Mouse (Mus musculus) neural tube, embryonic 12.5 days (tissue): ENCODE measurements around the gene 4930595D18Rik. TPM values are rescaled to one million over a fixed set of nuclear protein-coding genes. Genes with fewer than 3 reads are reported as not detected.

Source experiments
- ATAC-seq: fragments of 200-750 bp; cut with Nextera tagmentation; 2 replicates; pipeline ENCODE4 v1.8.0; 2017; ENCODE audit warnings: low read depth, mild to moderate bottlenecking, moderate TSS enrichment, moderate library complexity; ENCODE audit not compliant: low FRiP score
- H3K27ac ChIP-seq: fragments of 300-500 bp; sonication (generic); 2 replicates; pipeline ENCODE4 v1.5.1; 2016
- H3K27me3 ChIP-seq: fragments of 300-500 bp; sonication (generic); replicated peaks from 2 replicates; pipeline ENCODE4 v1.6.1; 2016; ENCODE audit warnings: mild to moderate bottlenecking
- H3K36me3 ChIP-seq: fragments of 300-500 bp; sonication (generic); 2 replicates; pipeline ENCODE4 v1.6.1; 2016; ENCODE audit warnings: mild to moderate bottlenecking
- H3K4me1 ChIP-seq: fragments of 300-500 bp; sonication (generic); 2 replicates; pipeline ENCODE4 v1.6.1; 2016
- H3K4me2 ChIP-seq: fragments of 300-500 bp; sonication (generic); replicated peaks from 2 replicates; pipeline ENCODE4 v1.6.1; 2016; ENCODE audit warnings: mild to moderate bottlenecking
- H3K4me3 ChIP-seq: fragments of 300-500 bp; sonication (generic); 2 replicates; pipeline ENCODE4 v1.5.1; 2016
- H3K9ac ChIP-seq: fragments of 300-500 bp; sonication (generic); 2 replicates; pipeline ENCODE4 v1.6.1; 2016; ENCODE audit warnings: mild to moderate bottlenecking
- H3K9me3 ChIP-seq: fragments of 300-500 bp; sonication (generic); 2 replicates; pipeline ENCODE4 v1.6.1; 2016; ENCODE audit warnings: mild to moderate bottlenecking
- WGBS: fragments of 180-500 bp; shearing (Covaris S2); methylation state at CpG from one replicate; pipeline ENCODE4 v1.1.7; 2016; 5-methylcytosine and 5-hydroxymethylcytosine counted together
- polyA plus RNA-seq: library from polyadenylated mRNA; unstranded; fragments of >200 nt; fragmentation: Nextera tagmentation; extraction: Ambion mirVana; gene quantifications from 2 replicates; pipeline ENCODE4 v1.2.1, GENCODE M21; 2016

4930595D18Rik gene
- polyA plus RNA-seq, 1 experiment from 2014 or later = not detected

DNA sequence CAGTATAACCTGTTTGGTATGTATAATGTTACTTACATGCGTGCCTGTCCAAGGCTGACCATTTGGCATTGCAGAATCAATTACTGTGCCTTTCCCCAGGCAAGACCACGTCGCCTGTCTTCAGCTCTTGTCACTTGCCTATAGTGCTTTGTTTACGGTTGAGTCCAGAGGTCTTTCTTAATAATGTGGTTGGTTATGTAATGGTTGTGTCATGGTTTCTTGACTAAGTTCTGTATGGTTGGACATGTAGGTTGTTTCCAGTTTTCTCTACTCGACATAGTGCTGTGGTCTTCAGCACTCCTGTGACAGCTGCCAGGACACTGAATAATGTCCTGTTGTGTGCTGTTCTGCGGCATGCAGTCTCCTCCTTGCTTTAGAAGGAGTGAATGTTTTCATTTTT lies 8.5 kb upstream of the 4930595D18Rik start:
- Histone ChIP-seq H3K4me3 (no peak overlapping the region), H3K9me3 (no peaks in the 10 kb centered on the region), H3K4me2 (no peak overlapping the region), H3K27me3 (no peaks in the 10 kb centered on the region), H3K4me1 (peaks cover 14% of the 10 kb centered on the region), H3K9ac (no peak overlapping the region), H3K36me3 (no peaks in the 10 kb centered on the region), H3K27ac (no peak overlapping the region)
- 79% methylated on average over 6 of the region's 6 CpGs for WGBS
- no peak for ATAC-seq

DNA sequence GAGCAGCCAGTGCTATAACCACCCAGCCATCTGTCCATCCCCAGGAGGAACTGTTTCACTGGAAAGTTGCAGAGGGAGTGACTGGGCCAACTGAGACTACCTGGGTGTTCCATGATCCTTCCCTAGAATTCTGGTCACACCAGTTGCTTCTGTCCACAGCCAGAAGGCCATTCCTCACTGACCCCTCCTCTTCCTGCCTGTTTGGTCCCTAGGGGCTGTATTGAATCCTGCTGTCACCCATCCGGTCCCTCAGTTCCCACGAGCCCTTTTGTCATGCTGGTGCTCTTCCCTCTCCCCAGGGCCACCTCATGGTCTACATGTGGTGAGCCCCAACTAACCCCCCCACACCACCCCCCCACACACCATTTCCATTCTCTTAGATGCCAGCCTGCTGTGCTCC lies 6.6 kb upstream of the 4930595D18Rik start:
- Histone ChIP-seq H3K27me3 (no peaks in the 10 kb centered on the region), H3K4me3 (no peak overlapping the region), H3K9me3 (no peaks in the 10 kb centered on the region), H3K4me2 (no peak overlapping the region), H3K27ac (no peak overlapping the region), H3K4me1 (peaks cover 14% of the 10 kb centered on the region), H3K9ac (no peak overlapping the region), H3K36me3 (no peaks in the 10 kb centered on the region)
- WGBS = 43% methylated on average over 2 of the region's 2 CpGs
- no peak for ATAC-seq

DNA sequence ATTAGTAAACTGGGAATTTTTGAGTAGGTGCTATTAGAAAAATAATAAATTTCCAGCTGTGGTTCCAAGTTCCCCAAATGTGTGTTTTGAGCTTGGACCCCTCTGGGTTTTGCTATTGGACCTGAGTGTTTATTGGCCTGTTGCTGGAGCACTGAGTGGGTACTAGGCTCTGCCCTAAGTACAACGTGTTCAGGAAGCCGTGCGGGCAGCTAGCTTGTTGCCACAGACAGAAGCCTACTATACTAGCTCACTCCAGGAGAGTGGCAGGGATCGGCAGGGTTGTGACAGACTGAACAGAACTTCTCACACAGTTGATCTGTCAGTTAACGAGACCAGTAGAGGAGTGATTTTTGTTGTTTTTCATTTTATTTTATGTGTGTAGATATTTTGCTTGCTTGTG lies 6.1 kb upstream of the 4930595D18Rik start:
- Histone ChIP-seq H3K36me3 (no peaks in the 10 kb centered on the region), H3K27ac (no peak overlapping the region), H3K27me3 (no peaks in the 10 kb centered on the region), H3K9me3 (no peaks in the 10 kb centered on the region), H3K9ac (no peak overlapping the region), H3K4me2 (no peak overlapping the region), H3K4me3 (no peak overlapping the region), H3K4me1 (peaks cover 14% of the 10 kb centered on the region)
- ATAC-seq = no peak
- WGBS = 86% methylated on average over 5 of the region's 5 CpGs

DNA sequence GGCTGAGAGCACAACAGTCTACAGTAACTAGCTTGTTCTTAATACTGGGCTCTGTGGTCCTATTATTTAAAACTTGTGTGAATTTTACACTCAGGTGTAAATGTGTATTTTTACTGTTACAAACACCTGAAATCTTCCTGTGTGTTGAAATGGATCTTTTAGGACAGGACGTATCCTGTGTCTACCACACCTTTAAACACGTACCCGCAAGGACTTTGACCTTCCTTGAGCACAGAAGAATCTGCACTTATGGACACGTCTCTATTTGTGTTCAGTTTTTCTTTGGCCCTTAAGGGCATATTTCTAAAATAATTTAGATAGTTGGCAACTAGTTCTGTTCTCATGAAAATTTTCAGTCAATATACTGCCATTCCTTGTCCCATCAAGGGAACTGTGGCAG lies 4.0 kb upstream of the 4930595D18Rik start:
- WGBS = 97% methylated on average over 4 of the region's 4 CpGs

DNA sequence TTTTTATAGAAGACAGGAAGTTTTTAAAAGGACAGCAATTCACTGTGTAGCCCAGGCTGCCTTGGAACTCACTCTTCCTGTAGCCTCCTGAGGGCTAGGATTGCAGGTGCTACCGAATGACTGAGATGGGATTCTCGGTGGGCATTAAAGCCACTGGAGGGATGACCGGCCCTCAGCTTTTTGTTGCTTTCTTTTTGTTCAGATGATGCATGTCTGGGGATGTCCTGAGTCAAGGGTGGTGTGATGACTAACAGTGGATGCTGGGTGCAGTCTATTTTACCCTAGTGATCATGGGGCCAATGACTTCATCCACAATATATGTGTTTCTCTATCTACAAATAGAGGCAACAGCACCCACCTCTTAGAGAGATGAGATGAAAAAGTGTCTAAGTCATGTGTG lies 2.7 kb upstream of the 4930595D18Rik start:
- H3K4me3 ChIP-seq = no peak overlapping the region
- H3K9ac ChIP-seq = no peak overlapping the region
- H3K9me3 ChIP-seq = no peaks in the 10 kb centered on the region
- no peaks in the 10 kb centered on the region for H3K27me3 ChIP-seq
- no peak overlapping the region for H3K4me2 ChIP-seq
- H3K4me1 ChIP-seq = peaks cover 10% of the 10 kb centered on the region
- ATAC-seq = no peak
- 86% methylated on average over 3 of the region's 3 CpGs for WGBS
- no peak overlapping the region for H3K27ac ChIP-seq
- no peaks in the 10 kb centered on the region for H3K36me3 ChIP-seq

More for the DNA sequence above, 4.0 kb upstream of the 4930595D18Rik start:
- H3K27ac ChIP-seq = no peak overlapping the region
- H3K4me3 ChIP-seq = no peak overlapping the region
- H3K9me3 ChIP-seq = no peaks in the 10 kb centered on the region
- no peaks in the 10 kb centered on the region for H3K27me3 ChIP-seq
- no peak for ATAC-seq
- peaks cover 10% of the 10 kb centered on the region for H3K4me1 ChIP-seq
- no peaks in the 10 kb centered on the region for H3K36me3 ChIP-seq
- no peak overlapping the region for H3K9ac ChIP-seq
- no peak overlapping the region for H3K4me2 ChIP-seq

DNA sequence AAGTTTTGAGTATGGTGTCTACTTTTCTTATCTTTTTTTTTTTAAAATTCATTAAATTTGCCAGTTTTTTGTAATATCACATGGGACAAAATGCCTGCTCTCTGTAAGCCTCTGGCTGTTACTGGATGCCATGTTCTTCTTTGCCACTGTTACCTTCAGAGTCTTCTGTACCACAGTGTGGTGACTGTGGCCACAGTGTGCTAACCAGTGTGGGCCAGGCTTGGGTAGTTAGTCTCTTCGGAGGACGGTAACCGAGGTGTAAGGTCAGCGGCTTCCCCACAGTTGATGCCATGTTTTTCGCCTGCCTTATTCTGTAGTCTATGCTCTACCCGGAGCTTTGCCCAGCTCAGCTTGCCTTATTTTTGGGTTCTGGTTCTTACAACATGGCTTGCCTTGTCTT lies 1.9 kb downstream of the 4930595D18Rik start:
- no peak overlapping the region for H3K4me2 ChIP-seq
- H3K4me1 ChIP-seq = no peaks in the 10 kb centered on the region
- no peak for ATAC-seq
- 98% methylated on average over 6 of the region's 6 CpGs for WGBS
- no peaks in the 10 kb centered on the region for H3K36me3 ChIP-seq
- no peaks in the 10 kb centered on the region for H3K9me3 ChIP-seq
- H3K27me3 ChIP-seq = no peaks in the 10 kb centered on the region
- H3K27ac ChIP-seq = no peak overlapping the region
- no peak overlapping the region for H3K9ac ChIP-seq
- H3K4me3 ChIP-seq = no peak overlapping the region

DNA sequence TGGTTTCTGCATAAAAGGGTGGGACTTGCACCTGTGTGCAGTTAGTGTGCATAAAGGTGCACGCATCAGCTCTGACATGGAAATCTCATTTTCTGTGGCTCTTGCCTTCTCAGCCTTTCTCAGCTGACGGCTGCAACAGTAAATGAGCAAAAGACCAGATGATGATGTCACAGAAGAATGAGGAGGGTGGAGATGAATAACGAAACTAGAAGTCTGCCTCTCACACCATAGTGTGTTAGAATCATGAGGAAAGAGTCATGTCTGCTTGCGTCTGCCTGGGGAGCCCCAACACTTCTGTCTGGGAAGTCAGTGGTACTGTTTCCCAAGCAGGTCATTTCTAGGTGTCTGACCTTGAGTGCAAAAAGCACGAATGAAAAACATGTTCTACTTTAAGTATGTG lies 2.4 kb downstream of the 4930595D18Rik start:
- Histone ChIP-seq H3K4me3 (no peak overlapping the region), H3K36me3 (no peaks in the 10 kb centered on the region), H3K9me3 (no peaks in the 10 kb centered on the region), H3K4me2 (no peak overlapping the region), H3K27ac (no peak overlapping the region), H3K4me1 (no peaks in the 10 kb centered on the region), H3K9ac (no peak overlapping the region), H3K27me3 (no peaks in the 10 kb centered on the region)
- ATAC-seq = no peak
- WGBS = 90% methylated on average over 5 of the region's 5 CpGs

DNA sequence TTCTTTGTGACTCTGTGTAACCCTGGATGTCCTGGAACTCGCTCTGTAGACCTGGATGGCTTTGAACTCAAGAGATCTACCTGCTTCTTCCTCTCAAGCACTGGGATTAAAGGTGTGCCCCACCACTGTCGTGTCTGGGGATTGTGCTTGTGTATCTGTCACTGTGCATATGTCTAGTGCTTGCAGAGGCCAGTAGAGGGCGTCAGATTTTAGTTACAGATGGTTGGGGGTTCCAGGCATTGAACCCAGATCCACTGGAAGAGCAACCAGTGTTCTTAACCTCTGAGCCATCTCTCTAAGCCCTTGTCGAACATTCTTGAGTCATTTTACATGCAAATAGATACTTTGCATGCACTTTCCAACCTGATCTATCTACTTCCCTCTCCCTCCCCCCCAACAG lies 5.5 kb downstream of the 4930595D18Rik start:
- Histone ChIP-seq H3K9me3 (no peaks in the 10 kb centered on the region), H3K9ac (no peak overlapping the region), H3K4me2 (no peak overlapping the region), H3K27me3 (no peaks in the 10 kb centered on the region), H3K4me1 (no peaks in the 10 kb centered on the region), H3K4me3 (no peak overlapping the region), H3K27ac (no peak overlapping the region), H3K36me3 (0 out of 2 replicates have a peak, but pooled peaks cover 8% of the 10 kb centered on the region)
- no peak for ATAC-seq
- 78% methylated on average over 4 of the region's 4 CpGs for WGBS

DNA sequence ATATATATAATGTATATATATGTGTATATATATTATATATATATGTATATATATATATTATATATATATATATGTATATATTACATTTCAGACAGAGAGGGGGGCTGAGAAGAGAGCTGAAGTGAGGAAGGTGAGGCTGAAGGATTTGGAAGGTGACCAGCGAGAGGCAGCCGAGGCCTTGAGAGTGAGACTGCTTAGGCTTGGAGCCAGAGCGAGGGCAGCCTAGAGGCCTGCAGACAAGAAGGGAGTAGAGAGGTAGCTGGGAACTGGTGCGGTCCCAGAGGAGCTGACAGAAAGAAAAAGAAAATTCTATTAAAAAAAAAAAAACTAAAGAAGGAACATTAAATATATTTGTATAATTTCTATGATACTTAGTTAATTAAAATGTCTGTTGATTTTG lies 15.4 kb downstream of the 4930595D18Rik start:
- 81% methylated on average over 4 of the region's 4 CpGs for WGBS
- ATAC-seq = no peak
- Histone ChIP-seq H3K36me3 (peaks cover 7% of the 10 kb centered on the region; the same call in 1 of the 2 replicates), H3K4me2 (no peak overlapping the region), H3K4me3 (no peak overlapping the region), H3K27me3 (no peaks in the 10 kb centered on the region), H3K9me3 (no peaks in the 10 kb centered on the region), H3K9ac (no peak overlapping the region), H3K27ac (no peak overlapping the region), H3K4me1 (peaks cover 27% of the 10 kb centered on the region)

DNA sequence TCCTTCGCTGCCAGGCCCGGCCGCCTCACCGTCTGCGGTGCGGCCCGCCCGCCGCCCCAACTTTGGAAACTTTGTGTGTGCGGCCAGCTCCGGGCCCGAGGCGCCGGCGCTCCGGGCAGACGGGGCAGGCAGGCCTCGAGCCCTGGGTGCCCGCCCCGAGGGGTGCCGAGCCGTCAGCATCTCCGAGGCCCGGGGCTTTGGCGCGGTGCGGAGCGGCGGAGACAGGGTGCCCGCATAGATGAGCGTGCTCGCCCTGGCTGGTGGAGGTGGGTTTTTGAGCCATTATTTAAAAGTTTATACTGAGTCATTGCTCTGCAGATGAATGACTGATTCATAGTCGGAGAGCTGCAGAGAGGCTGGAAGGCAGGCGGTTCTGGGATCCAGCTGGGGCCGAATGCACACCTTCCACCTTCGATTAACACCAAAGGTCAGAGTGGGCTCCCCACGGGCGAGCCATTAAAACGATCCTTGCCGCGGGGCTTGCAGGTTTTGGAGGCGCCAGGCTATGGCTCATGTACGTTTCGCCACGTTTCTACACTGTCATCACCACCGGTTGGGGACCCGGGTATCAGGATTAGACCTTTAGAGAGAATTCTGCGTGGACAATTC lies 17.5 kb downstream of the 4930595D18Rik start:
- Histone ChIP-seq H3K27ac (peak overlapping the region; percentile 72), H3K4me1 (peaks cover 43% of the 10 kb centered on the region), H3K4me3 (peak overlapping the region; percentile 91), H3K36me3 (peaks cover 7% of the 10 kb centered on the region; the same call in 1 of the 2 replicates), H3K27me3 (no peaks in the 10 kb centered on the region), H3K9ac (peak overlapping the region; percentile 88), H3K4me2 (peak overlapping the region; percentile 64), H3K9me3 (no peaks in the 10 kb centered on the region)
- under 1% methylated on average over 48 of the region's 48 CpGs for WGBS
- no peak for ATAC-seq

DNA sequence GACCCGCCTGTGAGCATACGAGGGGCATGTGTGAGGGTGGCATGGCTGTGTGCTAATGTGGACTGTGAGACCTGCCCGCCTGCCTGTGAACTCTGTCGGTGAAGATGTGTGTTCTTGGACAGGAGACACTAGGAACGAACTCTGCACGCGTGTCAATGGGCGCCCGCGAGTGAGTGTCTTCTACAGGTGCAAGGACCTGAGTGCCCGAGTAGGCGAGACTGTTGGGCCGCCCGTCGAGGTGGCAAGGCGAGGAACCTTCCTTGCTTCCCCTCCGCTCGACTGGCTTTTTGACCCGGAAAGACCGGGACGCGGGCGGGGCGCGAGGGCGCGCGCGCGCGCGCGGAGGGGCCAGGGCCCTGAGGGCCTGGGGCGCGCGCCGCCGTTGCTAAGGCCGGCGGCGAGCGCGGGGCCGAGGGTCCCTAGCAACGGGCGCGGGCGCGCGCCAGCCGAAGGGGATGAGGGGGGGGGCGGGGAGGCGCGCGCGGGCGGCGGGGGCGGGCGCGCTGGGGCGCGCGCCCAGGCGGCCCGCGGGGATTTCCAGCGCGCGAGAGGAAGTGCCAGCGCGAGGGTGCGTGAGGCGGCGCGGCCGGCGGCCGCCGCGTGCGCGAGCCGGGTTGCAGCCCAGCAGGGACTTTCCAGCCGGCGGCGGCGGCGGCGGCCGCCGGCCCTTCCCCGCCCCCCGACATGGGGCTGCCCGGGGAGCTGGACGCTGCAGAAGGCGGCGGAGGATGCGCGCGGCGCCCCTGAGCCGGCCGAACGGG lies 18.3 kb downstream of the 4930595D18Rik start, which contains the start of gene Traf3:
TSS of gene Traf3 (plus strand) at position 540 of the 761 bp plus-strand sequence.
- peak within 1 kb of the TSS; percentile 72 for H3K27ac ChIP-seq
- peak within 1 kb of the TSS; percentile 88 for H3K9ac ChIP-seq
- peaks cover 43% of the 10 kb centered on the region for H3K4me1 ChIP-seq
- H3K27me3 ChIP-seq = no peaks in the 10 kb centered on the region
- 5% methylated on average over 88 of the region's 105 CpGs for WGBS
- H3K4me2 ChIP-seq = peak within 1 kb of the TSS; percentile 64
- no peaks in the 10 kb centered on the region; the same call in 1 of the 2 replicates for H3K36me3 ChIP-seq
- H3K4me3 ChIP-seq = peak within 1 kb of the TSS; percentile 91
- H3K9me3 ChIP-seq = no peaks in the 10 kb centered on the region
- ATAC-seq = peak; percentile 14

DNA sequence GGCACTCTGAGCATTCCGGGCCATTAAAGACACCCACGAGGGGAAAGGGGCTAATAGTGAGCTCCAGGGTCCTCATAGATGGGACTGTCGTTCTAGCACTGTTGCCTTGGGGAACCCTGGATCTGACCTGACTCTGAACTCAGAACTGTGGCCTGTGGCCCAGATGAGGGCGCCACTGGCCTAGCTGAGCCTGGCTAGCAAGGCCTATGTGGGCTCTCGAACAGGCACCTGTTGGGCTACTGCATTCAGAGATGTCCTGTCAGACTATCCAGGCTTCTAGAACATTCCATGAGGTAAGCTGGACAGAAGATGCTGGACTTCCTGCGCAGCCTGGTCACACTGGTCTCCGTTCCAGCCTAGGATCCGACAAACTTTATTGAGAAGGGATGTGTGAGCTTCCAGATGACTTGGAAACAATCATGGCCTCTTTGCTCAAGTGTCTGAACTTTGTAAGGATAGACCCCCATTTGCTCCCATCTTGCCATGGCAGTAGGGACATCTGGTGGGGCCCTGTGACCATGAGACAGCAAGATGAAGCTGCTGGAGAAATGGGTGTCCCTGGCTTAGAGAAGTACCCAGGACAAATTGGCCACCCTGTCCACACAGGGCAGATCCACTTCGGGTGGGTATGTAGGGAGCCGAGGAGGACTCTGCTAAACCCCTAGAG lies 19.0 kb downstream of the 4930595D18Rik start:
- Histone ChIP-seq H3K9me3 (no peaks in the 10 kb centered on the region), H3K4me1 (peaks cover 43% of the 10 kb centered on the region), H3K27ac (peak overlapping the region; percentile 72; the same call in 1 of the 2 replicates), H3K4me2 (peak overlapping the region; percentile 64), H3K36me3 (no peaks in the 10 kb centered on the region; the same call in 1 of the 2 replicates), H3K27me3 (no peaks in the 10 kb centered on the region), H3K9ac (no peak overlapping the region), H3K4me3 (0 out of 2 replicates have a peak overlapping the region, but pooled peaks have one; percentile 91)
- WGBS = 70% methylated on average over 10 of the region's 10 CpGs
- peak; percentile 27 for ATAC-seq
